12 mouse cellular contexts compared by ENCODE assay signal in genomic region chr5:123820501-123821263, GRCm38 (mm10). TPM values are rescaled to one million over a fixed set of nuclear protein-coding genes. Genes with fewer than 3 reads are reported as not detected.
DNase-seq lines count a peak whose midpoint lies in the region; ATAC-seq and TF ChIP-seq lines count a peak whose summit lies in the region.
"Had no signal": no experiment of that assay in that cellular context is flagged by ENCODE, and none has a peak within 500 bp of the region (broad histone marks: within the 10 kb centered on the region; RNA-seq: fewer than 3 reads in every experiment).

No protein-coding gene starts in this region.

- ATAC-seq in liver, embryonic 14.5 days (ENCODE audit: insufficient read depth): no peak
- ATAC-seq in liver, embryonic 11.5 days (replicated peaks; ENCODE audit: low FRiP score): no peak

- peaks cover 22% of the 10 kb centered on the region for H3K36me3 ChIP-seq in liver, embryonic 14.5 days (replicated peaks; ENCODE audit: control insufficient read depth, insufficient read depth, low read depth)
- H3K36me3 ChIP-seq in liver, embryonic 11.5 days (ENCODE audit: control insufficient read depth, insufficient read depth, low read length): peaks cover 24% of the 10 kb centered on the region
- H3K36me3 ChIP-seq: neural tube, embryonic 13.5 days had no signal

- H3K27me3 ChIP-seq in liver, embryonic 14.5 days (ENCODE audit: control insufficient read depth, insufficient read depth, low read length): no peaks in the 10 kb centered on the region
- no peaks in the 10 kb centered on the region for H3K27me3 ChIP-seq in liver, embryonic 11.5 days (replicated peaks; ENCODE audit: control insufficient read depth, insufficient read depth, low read length)
- H3K27me3 ChIP-seq: hindbrain, embryonic 12.5 days; liver, embryonic 15.5 days; neural tube, embryonic 13.5 days had no signal

- H3K4me2 ChIP-seq in liver, embryonic 14.5 days (ENCODE audit: low read depth): no peak overlapping the region
- no peak overlapping the region for H3K4me2 ChIP-seq in liver, embryonic 11.5 days
- H3K4me2 ChIP-seq: hindbrain, embryonic 12.5 days; liver, embryonic 15.5 days; neural tube, embryonic 13.5 days had no signal

- no peak for TF ChIP-seq EP300 in liver, embryonic 14.5 days (IDR thresholded peaks at IDR 0.05; ENCODE audit: low read depth)

- H3K27ac ChIP-seq in liver, embryonic 14.5 days: no peak overlapping the region
- H3K27ac ChIP-seq in liver, embryonic 11.5 days (ENCODE audit: low read depth, low read length): no peak overlapping the region
- H3K27ac ChIP-seq: hindbrain, embryonic 12.5 days; liver, embryonic 15.5 days; neural tube, embryonic 13.5 days had no signal

- no peaks in the 10 kb centered on the region for H3K9me3 ChIP-seq in liver, embryonic 14.5 days (ENCODE audit: control insufficient read depth, low read length)
- no peaks in the 10 kb centered on the region for H3K9me3 ChIP-seq in liver, embryonic 11.5 days (ENCODE audit: control insufficient read depth, low read length)
- H3K9me3 ChIP-seq: hindbrain, embryonic 12.5 days; liver, embryonic 15.5 days; neural tube, embryonic 13.5 days had no signal

- TF ChIP-seq CTCF in liver, embryonic 14.5 days (IDR thresholded peaks at IDR 0.05; ENCODE audit: low read depth): 0 out of 2 replicates have a peak, but pooled peaks have one; percentile 42

- 83% methylated on average over 9 of the region's 9 CpGs for WGBS in liver, embryonic 14.5 days (ENCODE audit: insufficient replicate concordance)
- 87% methylated on average over 9 of the region's 9 CpGs for WGBS in liver, embryonic 11.5 days

- no peak overlapping the region for H3K4me3 ChIP-seq in liver, embryonic 14.5 days (ENCODE audit: insufficient read depth in 1 of 2, low read depth in 2 of 2, low read length in 2 of 2)
- no peak overlapping the region for H3K4me3 ChIP-seq in liver, embryonic 11.5 days (ENCODE audit: low read depth, low read length)
- H3K4me3 ChIP-seq: hindbrain, embryonic 12.5 days; liver, embryonic 15.5 days; neural tube, embryonic 13.5 days had no signal

- H3K9ac ChIP-seq in liver, embryonic 14.5 days (replicated peaks): no peak overlapping the region
- no peak overlapping the region for H3K9ac ChIP-seq in liver, embryonic 11.5 days (ENCODE audit: low read depth, low read length)
- H3K9ac ChIP-seq: hindbrain, embryonic 12.5 days; liver, embryonic 15.5 days; neural tube, embryonic 13.5 days had no signal

- no peaks in the 10 kb centered on the region for H3K4me1 ChIP-seq in liver, embryonic 14.5 days (replicated peaks; ENCODE audit: control insufficient read depth in 2 of 2, insufficient read depth in 2 of 2, low read length in 1 of 2)
- no peaks in the 10 kb centered on the region for H3K4me1 ChIP-seq in liver, embryonic 11.5 days (replicated peaks; ENCODE audit: control insufficient read depth, insufficient read depth, low read length)
- H3K4me1 ChIP-seq: hindbrain, embryonic 12.5 days; liver, embryonic 15.5 days had no signal

- DNase-seq in liver, embryonic 14.5 days (ENCODE audit: low read depth in 3 of 3, low spot score in 3 of 3): peak in 1 of 3 experiments; percentile 10
- no peak for DNase-seq in liver, embryonic 11.5 days (ENCODE audit: low spot score)
- DNase-seq in NIH3T3 (ENCODE audit: low read depth): peak; percentile 30
- DNase-seq in kidney, adult 8-10 months: peak; percentile 35 to 41
- peak; percentile 53 for DNase-seq in naive thymus-derived CD4-positive, alpha-beta T cell, adult 2 months (ENCODE audit: low read depth)
- no peak for DNase-seq in left cerebral cortex, adult 8-10 months (ENCODE audit: low spot score in 2 of 2)
- DNase-seq in adrenal gland, postnatal 36 days: no peak
- DNase-seq in heart, adult 11 months: no peak
- DNase-seq: cerebellum, adult 8-10 months had no signal

RNA-seq across cellular contexts. Expression of gene Hcar2, which starts 44.6 kb away (rescaled TPM):
- polyA plus RNA-seq in liver, embryonic 14.5 days (2012; rRNA removed): 0.20 and 0.22 TPM in 2 replicates
- 0.11 and 0.42 TPM in 2 replicates for polyA plus RNA-seq in liver, embryonic 14.5 days (2014; fragmentation: Nextera tagmentation; extraction: Ambion mirVana)
- polyA plus RNA-seq in liver, embryonic 11.5 days (2014; fragmentation: Nextera tagmentation; extraction: Ambion mirVana): not detected in 2 replicates
- total RNA-seq in left cerebral cortex, adult 8-10 months (2022): 1 to 10 TPM in 2 of 4 experiments, under 1 TPM in 1, not detected in 1; 0.24 to 2.8 (median 1.3) TPM
- 1 to 10 TPM; 3.5 to 9.6 TPM for total RNA-seq in adrenal gland, postnatal 36 days (2021)
- polyA plus RNA-seq: hindbrain, embryonic 12.5 days; neural tube, embryonic 13.5 days had no signal

RNA-seq across cellular contexts. Expression of gene Hcar1, which starts 59.1 kb away (rescaled TPM):
- 0.06 and 0.08 TPM in 2 replicates for polyA plus RNA-seq in liver, embryonic 14.5 days (2012; rRNA removed)
- 0.08 and 0.10 TPM in 2 replicates for polyA plus RNA-seq in liver, embryonic 14.5 days (2014; fragmentation: Nextera tagmentation; extraction: Ambion mirVana)
- polyA plus RNA-seq in liver, embryonic 11.5 days (2014; fragmentation: Nextera tagmentation; extraction: Ambion mirVana): 0.10 and 0.19 TPM in 2 replicates
- 1 to 10 TPM in 2 of 4 experiments, under 1 TPM in 2; 0.88 to 1.4 (median 1.1) TPM for total RNA-seq in left cerebral cortex, adult 8-10 months (2022)
- 10 to 100 TPM in 1 of 2 experiments, 1 to 10 TPM in 1; 8.8 to 18.3 TPM for total RNA-seq in adrenal gland, postnatal 36 days (2021)

Comparison
In these comparisons a context has a peak if more than half of its experiments do, and no peak if none do; other contexts are left out.
1. DNase-seq: peak in NIH3T3 (single experiment), kidney, adult 8-10 months (2 of 2) and naive thymus-derived CD4-positive, alpha-beta T cell, adult 2 months (single experiment); none in liver, embryonic 11.5 days (single experiment), left cerebral cortex, adult 8-10 months (0 of 2), adrenal gland, postnatal 36 days (0 of 2) and heart, adult 11 months (single experiment).
2. RNA of gene Hcar1, which starts 59.1 kb away (total RNA-seq): 8.8 to 18.3 TPM in adrenal gland, postnatal 36 days; 0.88 to 1.4 TPM in left cerebral cortex, adult 8-10 months; every median in the first group is over 4 times any median in the second.